Mouse (Mus musculus) heart, postnatal 0 days (tissue): ENCODE results near the gene Spc24.

Experiments
- CTCF ChIP-seq: IDR thresholded peaks from 2 replicates; pipeline ENCODE4 v1.5.1; 2016; ENCODE audit warnings: antibody characterized with exemption, control low read depth, low read depth
- EP300 ChIP-seq: IDR thresholded peaks from 2 replicates; pipeline ENCODE4 v1.6.1; 2016; ENCODE audit warnings: antibody characterized with exemption, low read depth

GRCm38 (mm10) chr9:21732288-21732687, 27.8 kb downstream of the Spc24 start:
- TF ChIP-seq CTCF = no peak
- TF ChIP-seq EP300 = no peak
